Mouse (Mus musculus): ENCODE measurements at regions not wholly inside any gene's neighbourhood (a gene's known extent, or its start where the extent isn't known, plus 50 kb on each side); places are given as distances from the start of the nearest gene placed in this dataset.
A peak's percentile ranks its signal among the peaks of the same experiment; 100 is the strongest.

GRCm38 (mm10) chrX:117770252-117770651 lies 656.8 kb upstream of the Tgif2lx2 start:
- Histone ChIP-seq H3K4me2 (replicated peaks; ENCODE audit: low read depth, low read length) (no peak overlapping the region), H3K27me3 (replicated peaks; ENCODE audit: insufficient read depth, low read length) (no peaks in the 10 kb centered on the region), H3K27ac (ENCODE audit: low read length) (no peak overlapping the region), H3K36me3 (ENCODE audit: insufficient read depth, low read length) (no peaks in the 10 kb centered on the region), H3K9me3 (ENCODE audit: low read length) (no peaks in the 10 kb centered on the region), H3K9ac (replicated peaks; ENCODE audit: low read depth) (no peak overlapping the region), H3K4me3 (ENCODE audit: low read depth, low read length) (no peak overlapping the region), H3K4me1 (ENCODE audit: insufficient read depth, low read depth, low read length) (no peaks in the 10 kb centered on the region)
- 73% methylated on average over 2 of the region's 2 CpGs for WGBS
- no peak for ATAC-seq
- TF ChIP-seq CTCF (IDR thresholded peaks at IDR 0.05) (no peak), EP300 (IDR thresholded peaks at IDR 0.05) (no peak)
- peak; percentile 4 for DNase-seq (ENCODE audit: low spot score)

Data from lung, postnatal 0 days (tissue).